Mouse (Mus musculus): ENCODE results near the gene Gm28305.

Gm28305 gene

DNA sequence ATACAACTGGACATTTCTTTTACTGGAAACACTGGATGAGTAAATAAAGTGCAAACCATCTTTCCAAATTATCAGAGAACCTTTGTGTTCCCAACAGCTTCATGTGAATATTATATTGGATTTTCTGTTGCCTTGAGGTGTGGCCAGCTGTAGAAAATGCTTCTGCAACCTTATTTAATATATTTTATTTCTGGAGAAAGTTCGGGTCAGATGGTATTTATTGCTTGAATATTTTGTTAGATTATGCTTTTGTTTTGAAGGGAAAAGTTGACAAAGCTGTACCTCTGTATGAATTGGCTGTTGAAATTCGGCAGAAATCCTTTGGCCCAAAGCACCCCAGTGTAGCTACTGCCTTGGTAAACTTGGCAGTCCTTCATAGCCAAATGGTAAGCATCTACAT lies at the start of gene Gm28305:
Gm28305 (plus strand) TSS at position 301 of the 400 bp plus-strand sequence.
- DNase-seq (ENCODE audit: inconsistent ontology term), result no peak

DNA sequence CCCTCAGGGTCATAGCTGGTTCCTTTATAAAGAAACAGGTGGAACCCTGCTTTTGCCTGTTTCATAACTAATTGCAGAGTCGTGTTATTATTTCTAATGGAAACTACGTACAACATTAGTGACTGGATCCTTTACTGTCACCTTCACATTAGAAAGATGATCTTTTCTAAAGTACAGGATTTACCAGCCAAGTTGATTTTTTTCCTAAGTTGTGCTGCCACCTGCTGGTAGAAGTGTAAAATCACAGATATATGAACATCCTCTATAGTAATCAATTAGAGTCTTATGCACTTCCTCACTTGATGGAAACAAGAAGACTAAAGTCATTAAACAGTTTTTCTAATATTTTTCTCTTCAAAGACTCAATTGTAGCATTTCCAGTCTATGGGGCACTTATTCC lies 44.0 kb upstream of the Gm28305 start:
- DNase-seq (ENCODE audit: inconsistent ontology term), result peak; percentile 32

DNA sequence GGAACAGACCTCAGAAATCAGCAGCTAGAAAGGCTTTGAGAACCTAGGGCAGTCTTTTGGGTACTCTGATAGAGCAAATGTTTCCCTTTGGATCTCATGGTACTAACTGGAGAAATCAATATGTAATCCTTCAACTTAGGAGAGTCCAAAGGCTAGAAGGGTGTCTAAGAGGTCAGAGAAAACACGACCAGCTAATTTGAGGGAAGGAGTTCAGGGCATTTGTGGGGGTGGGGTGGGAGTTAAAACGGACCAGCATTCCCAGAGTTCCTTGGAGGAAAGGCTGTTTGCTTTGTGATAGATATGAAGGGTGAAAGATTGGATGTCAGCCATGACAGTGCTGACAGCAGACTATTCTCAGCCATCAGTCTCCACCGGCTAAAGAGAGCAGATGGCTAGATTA lies 39.9 kb upstream of the Gm28305 start:
- DNase-seq (ENCODE audit: inconsistent ontology term), result no peak

DNA sequence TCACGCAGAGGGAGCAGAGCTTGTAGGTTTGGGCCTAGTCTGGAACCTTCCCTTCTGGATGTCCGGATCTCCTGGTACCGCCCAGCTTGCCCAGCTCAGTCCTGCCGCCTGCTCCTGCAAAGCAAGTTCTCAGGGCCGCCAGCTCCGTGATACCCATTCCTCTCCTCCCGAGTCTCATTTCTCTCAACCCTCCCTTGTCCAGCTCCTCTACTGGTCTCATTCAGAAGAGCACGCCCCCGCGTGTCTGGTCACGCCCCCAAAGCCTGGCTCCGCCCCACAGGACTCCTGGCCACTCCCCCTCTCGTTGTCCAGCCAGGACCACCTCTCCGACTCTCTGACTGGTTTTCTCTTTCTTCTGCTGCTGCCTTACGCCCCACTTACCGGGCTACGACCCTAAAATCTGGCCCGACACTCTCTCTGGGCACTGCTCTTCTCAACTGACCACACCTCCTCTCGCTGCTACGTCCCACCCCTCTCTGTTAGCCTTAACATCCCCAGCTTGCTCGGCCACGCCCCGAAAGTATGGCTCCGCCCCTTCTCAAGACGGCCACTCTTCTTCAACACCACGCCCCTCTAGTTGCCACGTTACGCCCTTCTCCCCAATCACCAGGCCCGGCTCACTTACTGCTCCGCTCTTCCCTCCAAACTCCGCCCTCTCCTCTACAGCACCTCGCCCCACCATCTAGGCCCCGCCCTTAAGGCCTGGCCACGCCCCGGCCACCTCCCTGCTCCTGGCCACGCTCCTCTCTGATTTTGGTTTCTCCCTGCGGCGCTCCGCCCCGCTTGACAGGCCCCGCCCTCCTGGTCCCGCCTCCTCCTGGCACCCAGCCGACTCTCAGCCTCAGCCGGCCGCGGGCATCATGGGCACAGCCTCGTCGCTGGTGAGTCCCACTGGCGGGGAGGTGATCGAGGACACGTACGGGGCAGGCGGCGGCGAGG lies 38.3 kb upstream of the Gm28305 start, which contains the start of gene Nphp3:
Nphp3 (plus strand) TSS at position 624 of the 939 bp plus-strand sequence.
- peak; percentile 100 for DNase-seq (ENCODE audit: inconsistent ontology term)

DNA sequence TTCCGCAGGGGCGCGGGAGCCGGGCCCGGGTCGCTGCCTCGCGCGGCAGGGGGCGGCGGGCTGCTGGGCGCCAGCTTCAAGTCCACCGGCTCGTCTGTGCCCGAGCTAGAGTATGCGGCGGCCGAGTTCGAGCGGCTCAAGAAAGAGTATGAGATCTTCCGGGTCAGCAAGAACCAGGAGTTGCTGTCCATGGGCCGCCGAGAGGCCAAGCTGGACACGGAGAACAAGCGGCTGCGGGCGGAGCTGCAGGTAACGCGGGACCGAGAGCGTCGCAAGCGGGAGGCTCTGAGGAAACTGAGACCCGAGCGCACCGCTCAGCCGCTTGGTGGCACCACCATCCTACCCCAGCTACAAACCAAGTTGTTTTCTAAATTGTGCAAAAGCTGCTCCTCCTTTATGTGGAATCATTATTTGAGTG lies 37.5 kb upstream of the Gm28305 start:
- DNase-seq (ENCODE audit: inconsistent ontology term), result no peak

DNA sequence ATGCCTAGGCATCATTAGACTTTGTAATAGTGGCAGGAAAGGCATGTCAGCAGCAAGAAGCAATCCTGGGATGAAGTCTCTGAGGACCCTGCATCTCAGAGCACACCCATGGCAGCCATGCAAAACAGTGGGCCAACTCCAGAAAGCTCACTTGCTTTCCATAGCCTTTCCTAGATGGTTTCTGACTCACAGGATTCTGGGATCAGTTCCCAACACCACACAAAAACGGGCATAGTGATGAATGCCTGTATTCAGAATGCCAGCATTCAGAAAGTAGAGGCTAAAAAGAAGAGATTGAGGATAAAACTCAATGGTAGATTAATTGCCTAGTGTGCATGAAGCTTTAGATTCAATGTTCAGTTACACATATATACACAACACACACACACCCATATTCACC lies 25.9 kb upstream of the Gm28305 start:
- peak; percentile 51 for DNase-seq (ENCODE audit: inconsistent ontology term)

DNA sequence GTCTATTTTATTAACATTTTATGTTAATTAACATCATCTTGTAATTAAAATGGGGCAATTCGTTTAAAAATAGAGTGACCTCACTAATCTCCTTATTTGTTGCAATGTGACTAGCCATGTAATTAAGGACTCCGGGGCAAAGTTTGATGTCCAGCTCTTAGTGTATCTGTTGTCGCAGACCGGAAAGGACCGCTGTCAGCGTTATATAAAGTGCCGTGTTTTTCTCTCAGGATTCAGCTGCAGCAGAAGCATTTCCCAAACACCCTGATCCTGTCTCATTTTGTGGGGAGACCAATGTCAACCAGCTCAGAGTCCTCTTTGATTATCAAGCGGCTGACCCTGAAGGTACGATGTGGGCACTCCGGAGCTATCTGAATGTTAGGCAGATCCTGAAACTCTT lies 19.4 kb upstream of the Gm28305 start:
- DNase-seq (ENCODE audit: inconsistent ontology term), result no peak

DNA sequence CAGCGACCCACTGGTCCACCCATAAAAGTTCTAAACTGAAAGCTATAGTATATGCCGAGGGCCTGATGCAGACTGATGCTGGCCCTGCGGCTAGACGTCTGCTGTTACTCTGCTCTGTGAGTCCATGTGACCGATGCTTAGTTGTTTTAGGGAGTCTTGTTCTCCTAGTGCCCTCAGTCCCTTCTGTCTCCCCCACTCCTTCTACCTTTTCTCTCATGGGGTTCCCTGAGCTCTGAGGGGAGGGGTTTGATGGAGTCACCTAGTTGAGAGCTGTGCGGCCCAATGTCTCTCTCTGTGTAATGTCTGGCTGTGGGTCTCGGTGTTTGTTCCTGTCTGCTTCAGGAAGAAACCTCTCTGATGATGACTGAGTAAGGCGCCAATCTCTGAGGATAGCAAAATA lies 13.3 kb upstream of the Gm28305 start:
- DNase-seq (ENCODE audit: inconsistent ontology term), result no peak

DNA sequence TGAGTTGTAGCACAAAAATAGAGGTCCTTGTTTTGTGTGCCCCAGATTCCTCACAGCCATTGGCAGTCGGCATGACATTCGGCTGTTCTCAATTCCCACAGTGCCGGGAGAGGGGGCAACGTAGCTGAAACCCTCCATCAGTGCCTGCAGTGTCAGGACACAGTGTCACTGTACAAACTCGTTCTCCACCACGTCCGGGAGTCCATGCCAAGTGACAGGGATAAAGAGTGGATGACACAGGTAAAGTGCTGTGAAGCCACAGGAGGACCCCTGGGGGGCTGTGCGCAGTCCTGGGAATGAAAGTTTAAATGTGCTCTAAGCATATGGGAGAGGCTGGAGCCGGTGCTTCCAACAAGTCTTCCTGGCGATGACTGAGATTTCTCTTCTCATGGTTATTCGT lies 10.6 kb upstream of the Gm28305 start:
- DNase-seq (ENCODE audit: inconsistent ontology term), result no peak

DNA sequence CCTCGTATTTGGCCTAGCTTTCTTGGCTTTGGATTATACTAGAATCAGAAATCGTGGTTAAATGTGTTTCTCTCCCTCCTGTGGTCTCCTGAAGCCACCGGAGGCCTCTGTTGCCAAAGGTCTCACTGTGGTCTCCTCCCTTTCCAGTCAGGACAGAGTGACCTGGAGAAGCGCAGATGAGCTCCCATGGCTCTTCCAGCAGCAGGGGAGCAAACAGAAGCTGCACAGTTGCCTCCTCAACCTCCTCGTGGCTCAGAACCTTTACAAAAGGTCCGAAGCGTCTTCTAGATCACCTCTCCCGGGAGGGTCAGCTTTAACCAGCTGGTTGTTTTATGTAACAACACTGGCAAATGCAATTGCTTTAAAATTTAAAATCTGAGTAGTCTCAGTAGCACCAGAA lies 6.2 kb upstream of the Gm28305 start:
- DNase-seq (ENCODE audit: inconsistent ontology term), result no peak

DNA sequence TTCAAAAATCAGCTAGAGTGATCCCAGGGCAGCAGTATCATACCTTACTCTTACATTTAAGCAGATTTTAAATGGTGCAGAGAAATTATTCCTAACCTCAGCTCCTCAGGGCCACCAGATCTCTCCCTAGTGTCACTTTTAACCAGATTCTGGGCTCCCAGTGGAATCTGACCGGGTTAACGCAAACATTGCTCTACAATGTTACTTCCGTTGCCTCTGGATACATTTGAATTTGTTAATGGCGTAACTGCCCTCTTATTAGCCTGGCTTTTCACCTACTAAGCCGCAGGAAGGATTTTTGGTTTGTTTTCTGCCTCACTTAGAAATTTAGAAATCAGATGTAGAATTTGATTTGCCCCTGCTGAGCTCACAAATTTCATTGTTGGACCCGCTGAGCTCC lies 5.7 kb upstream of the Gm28305 start:
- no peak for DNase-seq (ENCODE audit: inconsistent ontology term)

DNA sequence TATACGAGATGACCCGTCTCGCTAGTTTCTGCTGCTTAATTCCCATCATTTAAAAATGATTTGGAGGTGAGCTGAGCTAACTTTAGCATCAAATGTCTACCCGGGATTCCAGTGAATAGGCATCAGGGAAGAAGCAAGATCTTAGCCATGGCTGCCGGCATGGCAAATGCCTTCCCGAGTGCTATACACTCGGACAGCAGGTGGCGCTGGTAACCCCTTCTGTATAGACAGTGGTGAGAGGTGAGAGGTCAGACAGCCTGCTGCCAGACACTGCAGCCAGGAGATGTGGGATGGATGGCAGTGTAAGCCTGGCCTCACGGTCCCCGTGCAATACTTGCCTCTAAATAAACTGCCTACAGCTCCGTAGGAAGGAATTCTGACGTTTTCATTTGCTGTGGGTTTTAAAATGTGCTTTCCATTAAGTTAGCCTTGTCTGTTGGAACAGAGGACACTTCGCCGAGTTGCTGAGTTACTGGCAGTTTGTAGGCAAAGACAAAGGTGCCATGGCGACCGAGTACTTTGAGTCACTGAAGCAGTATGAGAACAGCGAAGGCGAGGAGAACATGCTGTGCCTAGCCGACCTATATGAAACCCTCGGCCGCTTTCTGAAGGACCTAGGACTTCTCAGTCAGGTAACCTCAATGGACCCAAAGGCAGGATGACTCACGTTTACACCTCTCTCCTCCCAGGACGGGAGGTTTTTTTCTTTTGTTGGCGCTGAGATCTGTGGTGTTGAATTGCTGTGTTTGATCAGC lies 5.0 kb upstream of the Gm28305 start:
- peak; percentile 24 for DNase-seq (ENCODE audit: inconsistent ontology term)

DNA sequence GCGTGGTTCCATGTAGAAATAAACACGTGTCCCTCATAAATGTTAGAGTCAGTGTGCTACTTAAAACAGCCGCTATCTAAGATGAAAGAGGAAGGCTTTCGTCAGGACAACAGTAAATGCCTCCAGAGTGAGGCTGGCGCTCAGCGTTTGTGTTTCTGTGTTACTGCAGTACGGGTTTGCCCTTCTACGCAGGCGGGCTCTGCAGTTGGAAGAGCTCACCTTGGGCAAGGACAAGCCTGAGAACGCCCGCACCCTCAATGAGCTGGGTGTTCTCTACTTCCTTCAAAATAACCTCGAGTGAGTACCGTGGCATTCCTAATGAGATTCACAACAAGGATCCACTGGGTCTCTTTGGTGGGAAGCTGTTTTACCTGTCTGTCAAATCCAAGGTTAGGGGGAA lies 2.2 kb upstream of the Gm28305 start:
- DNase-seq (ENCODE audit: inconsistent ontology term), result no peak

DNA sequence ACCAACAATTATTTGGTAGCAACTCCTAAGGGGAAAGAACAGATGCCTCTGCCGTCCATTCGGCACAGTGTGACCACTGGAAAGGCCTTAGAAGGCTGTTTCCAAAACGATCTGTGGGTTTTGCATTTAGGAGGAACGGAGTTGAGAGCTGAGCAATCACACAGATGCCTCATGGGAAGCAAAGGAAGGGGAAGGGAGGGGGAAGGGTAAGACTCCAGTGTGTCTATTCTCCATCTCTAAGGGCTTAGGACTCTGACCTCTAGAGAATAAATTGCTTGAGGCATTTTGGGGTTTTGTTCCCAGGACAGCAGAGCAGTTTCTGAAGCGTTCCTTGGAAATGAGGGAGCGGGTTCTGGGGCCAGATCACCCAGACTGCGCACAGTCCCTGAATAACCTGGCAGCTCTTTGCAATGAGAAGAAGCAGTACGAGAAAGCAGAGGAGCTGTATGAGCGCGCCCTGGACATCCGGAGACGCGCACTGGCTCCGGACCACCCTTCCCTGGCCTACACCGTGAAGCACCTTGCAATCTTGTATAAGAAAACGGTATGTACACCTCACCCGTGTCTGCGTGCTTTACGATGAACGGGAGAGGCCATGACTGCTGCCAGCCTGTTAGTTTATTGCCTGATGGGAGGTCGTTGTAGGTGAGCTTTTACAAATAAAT lies 1.3 kb upstream of the Gm28305 start:
- DNase-seq (ENCODE audit: inconsistent ontology term), result no peak

DNA sequence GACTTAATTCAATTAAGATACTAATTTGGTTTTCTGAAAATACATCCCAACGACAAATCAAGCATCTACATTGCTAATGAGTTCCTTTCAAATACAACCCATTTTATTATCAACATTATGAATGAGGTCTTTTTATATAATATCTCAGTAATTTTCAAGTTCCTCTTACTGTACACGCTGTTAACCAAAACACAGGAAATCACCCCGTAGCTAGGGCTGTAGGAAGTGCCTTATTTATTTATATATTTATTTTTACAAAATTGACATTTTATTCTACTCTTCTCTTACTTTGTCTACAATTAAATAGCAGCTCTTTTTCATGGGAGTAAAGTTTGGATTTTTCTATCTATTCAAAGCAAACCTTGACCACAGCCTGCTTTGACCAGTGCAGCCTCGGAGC lies 720 bp upstream of the Gm28305 start:
- DNase-seq (ENCODE audit: inconsistent ontology term), result no peak

DNA sequence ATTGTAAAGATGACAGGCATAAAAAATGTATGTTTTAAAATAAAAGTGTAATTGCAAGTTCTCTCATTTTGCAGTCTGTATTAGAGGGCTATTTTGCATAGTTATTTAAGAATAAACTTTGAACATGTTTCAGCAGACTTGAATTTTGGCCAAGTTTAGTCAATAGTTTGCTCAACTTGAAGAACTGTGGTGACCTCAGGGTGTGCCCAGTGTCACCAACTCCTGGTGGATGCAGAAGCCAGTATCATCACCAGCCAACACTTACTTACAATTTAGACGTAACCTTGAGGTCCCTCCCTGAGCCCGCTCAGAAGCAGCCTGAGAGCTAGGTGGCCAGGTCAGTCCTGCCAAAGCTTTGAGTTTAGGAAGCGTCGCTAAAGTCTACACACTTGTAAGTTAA lies 3.2 kb downstream of the Gm28305 start:
- no peak for DNase-seq (ENCODE audit: inconsistent ontology term)

DNA sequence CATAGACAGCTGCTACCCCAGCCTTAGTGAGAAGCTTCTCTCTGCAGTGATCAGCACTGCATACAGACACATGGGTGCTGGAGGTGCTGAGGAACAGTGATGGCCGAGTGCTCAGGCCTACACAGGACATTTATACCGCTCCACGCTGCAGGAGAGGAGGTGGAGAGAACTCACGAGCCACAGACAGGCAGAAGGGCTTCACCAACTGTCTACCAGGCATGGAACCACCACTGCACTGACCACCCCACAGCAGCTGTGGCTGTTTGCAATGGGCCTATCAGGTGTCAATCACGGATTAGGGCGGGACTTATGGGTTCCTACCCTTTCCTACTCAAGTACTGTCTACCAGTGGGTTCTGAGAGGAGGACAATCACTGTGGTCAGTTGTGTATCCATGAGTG lies 10.6 kb downstream of the Gm28305 start:
- DNase-seq (ENCODE audit: inconsistent ontology term), result no peak

DNA sequence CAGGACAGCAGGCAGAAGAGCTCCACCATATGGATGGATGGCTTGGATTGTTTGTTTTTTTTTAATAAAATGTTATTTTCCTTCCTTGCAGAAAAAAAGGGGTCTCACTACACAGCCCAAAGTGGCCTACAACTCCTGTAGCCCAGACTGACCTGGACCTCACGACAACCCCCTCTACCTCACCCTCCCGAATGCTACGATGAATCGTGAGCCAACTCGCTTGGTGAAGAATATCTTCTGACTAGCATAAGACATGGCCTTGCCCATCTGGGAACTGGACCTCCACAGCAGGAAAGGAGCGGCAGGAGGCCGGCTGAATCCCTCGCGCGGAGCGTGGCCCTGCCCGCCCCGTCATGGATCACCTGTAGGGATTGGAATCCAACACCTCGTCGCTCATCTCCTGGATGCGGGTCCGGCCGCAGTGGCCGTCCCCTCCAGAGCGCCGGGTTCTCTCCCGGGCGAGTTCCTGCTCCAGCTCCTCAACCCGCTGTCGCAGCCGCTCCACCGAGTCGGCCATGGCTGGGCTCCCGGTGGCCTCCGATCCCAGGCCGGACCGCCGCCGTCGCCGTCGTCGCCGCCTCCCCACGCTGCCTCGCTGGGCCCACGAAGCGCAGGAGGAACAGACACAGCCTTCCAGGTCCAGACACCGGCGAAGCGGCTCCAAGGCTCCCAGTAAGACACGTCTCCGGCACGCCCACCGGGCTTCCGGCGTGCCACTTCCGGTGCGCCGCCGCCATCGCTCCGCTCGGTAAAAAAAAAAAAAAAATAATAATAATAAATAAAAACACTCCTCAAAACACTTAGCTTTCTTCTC lies 22.2 kb downstream of the Gm28305 start, which contains the start of gene Uba5:
Uba5 (minus strand) TSS at position 705 of the 814 bp plus-strand sequence.
- no peak for DNase-seq (ENCODE audit: inconsistent ontology term)

DNA sequence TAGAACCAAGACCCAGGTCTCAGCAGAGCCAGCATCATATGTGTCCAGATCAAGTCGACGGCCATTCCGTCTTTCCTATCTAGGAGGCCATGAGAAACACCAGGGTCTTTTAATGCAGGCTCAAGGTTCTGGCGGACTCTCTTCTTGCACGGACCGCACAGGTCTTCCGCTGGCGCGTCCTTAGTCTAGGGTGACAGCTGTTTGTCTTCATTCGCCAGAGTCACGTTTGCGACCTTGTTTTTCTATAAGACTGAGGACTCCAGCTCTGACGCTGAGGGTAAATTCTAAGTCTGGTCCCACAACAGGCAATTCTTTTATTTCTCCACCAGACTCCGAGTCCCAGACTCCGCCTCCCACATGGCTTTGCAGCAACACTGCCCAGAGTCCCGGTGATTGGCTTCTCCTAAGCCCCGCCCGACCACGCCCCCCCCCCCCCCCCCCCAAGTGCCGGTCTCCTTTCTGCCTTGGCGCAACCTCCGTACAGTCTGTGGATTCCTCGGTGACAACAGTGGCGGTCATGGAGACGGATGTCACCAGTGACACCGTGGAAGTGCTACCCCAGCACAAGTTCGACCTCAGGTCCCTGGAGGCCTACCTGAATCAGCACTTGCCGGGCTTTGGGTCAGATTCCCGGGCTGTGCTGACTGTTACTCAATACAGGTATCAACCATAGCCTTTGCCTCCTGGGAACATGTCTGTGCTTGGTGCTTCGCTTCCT lies 22.9 kb downstream of the Gm28305 start, which contains the start of gene Acad11:
Acad11 (plus strand) TSS at position 134 of the 718 bp plus-strand sequence.
- peak; percentile 97 for DNase-seq (ENCODE audit: inconsistent ontology term)

DNA sequence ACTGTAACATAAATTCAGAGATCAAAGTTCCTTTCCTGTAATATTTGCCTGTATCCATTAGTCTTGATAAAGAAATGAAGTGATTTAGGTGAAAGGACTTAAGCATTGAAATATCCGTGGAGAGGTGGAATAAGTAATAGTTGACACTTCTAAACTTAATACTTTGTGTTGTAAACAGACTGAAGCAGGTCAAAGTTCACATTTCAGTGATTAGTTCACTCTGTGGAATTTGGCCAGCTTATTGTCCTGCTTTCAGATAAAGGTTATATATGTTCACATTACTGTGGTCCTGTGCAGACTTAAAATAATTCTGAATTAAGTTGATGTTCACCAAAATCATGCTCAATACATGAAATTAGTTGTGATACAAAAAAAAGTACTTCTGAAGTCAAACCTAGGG lies 24.1 kb downstream of the Gm28305 start:
- DNase-seq (ENCODE audit: inconsistent ontology term), result no peak

DNA sequence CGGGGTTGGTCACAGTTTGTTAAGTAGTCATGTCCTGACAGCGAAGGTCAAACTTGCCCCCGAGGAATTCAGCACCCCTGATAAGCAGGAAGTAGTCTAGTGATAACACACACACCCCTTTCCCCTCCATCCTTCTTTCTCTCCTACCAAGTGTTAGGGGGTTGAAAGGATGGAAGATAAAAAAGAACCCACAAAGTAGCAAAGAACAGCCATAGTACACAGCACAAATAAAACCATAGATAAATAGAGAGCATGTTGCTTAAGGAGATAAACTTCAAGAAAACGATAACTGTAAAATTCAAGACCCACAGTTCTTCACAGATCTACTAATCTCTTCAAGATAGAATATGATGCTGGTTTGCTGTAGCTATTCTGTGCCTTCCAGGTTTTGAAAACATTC lies 29.8 kb downstream of the Gm28305 start:
- DNase-seq (ENCODE audit: inconsistent ontology term), result no peak
